Mouse (Mus musculus): ENCODE results near the gene Lhfpl2.

- TF ChIP-seq POLR2A (IDR thresholded peaks at IDR 0.05; ENCODE audit: insufficient read depth, low read depth, low read length): no peak
- no peak for TF ChIP-seq CTCF (IDR thresholded peaks at IDR 0.05; ENCODE audit: insufficient read depth, low read depth, low read length)
These were observed 167.4 kb downstream of the Lhfpl2 start for GRCm38 (mm10) chr13:94224717-94225705.
